Mouse (Mus musculus) hindbrain, embryonic 14.5 days (tissue): ENCODE measurements around the gene Klhl42. TPM values are rescaled to one million over a fixed set of nuclear protein-coding genes. Genes with fewer than 3 reads are reported as not detected.

ENCODE experiments used
- ATAC-seq: fragments of 200-750 bp; cut with Nextera tagmentation; 2 replicates; pipeline ENCODE4 v1.8.0; 2017; ENCODE audit warnings: moderate number of reproducible peaks, mild to moderate bottlenecking, moderate TSS enrichment, moderate library complexity; ENCODE audit not compliant: low FRiP score
- DNase-seq: peaks from one replicate; pipeline ENCODE4 v3.0.0-alpha.2; 2015; ENCODE audit warnings: low spot score
- H3K27ac ChIP-seq: fragments of 300-500 bp; sonication (generic); 2 replicates; pipeline ENCODE4 v1.5.1; 2014; ENCODE audit warnings: mild to moderate bottlenecking, moderate library complexity
- H3K27me3 ChIP-seq: fragments of 300-500 bp; sonication (generic); 2 replicates; pipeline ENCODE4 v1.6.1; 2014; ENCODE audit warnings: mild to moderate bottlenecking, low read length, mixed read lengths; ENCODE audit not compliant: control insufficient read depth, insufficient read depth
- H3K36me3 ChIP-seq: fragments of 300-500 bp; sonication (generic); replicated peaks from 2 replicates; pipeline ENCODE4 v1.6.1; 2014; ENCODE audit not compliant: control insufficient read depth, insufficient read depth
- H3K4me1 ChIP-seq: fragments of 300-500 bp; sonication (generic); replicated peaks from 2 replicates; pipeline ENCODE4 v1.6.1; 2014; ENCODE audit warnings: antibody characterized with exemption, low read length, mixed read lengths; ENCODE audit not compliant: control insufficient read depth, insufficient read depth
- H3K4me2 ChIP-seq: fragments of 300-500 bp; sonication (generic); replicated peaks from 2 replicates; pipeline ENCODE4 v1.6.1; 2014; ENCODE audit warnings: mild to moderate bottlenecking, moderate library complexity
- H3K4me3 ChIP-seq: fragments of 300-500 bp; sonication (generic); replicated peaks from 2 replicates; pipeline ENCODE4 v1.5.1; 2014; ENCODE audit warnings: mild to moderate bottlenecking, low read length
- H3K9ac ChIP-seq: fragments of 300-500 bp; sonication (generic); 2 replicates; pipeline ENCODE4 v1.6.1; 2014
- H3K9me3 ChIP-seq: fragments of 300-500 bp; sonication (generic); 2 replicates; pipeline ENCODE4 v1.6.1; 2016; ENCODE audit warnings: low read length; ENCODE audit not compliant: control insufficient read depth
- WGBS: fragments of 180-500 bp; shearing (Covaris S2); extraction: QIAGEN DNeasy Blood & Tissue Kit; methylation state at CpG from one replicate; pipeline ENCODE4 v1.1.7; 2014; 5-methylcytosine and 5-hydroxymethylcytosine counted together
- polyA plus RNA-seq: library from polyadenylated mRNA; unstranded; fragments of >200 nt; fragmentation: Nextera tagmentation; extraction: Ambion mirVana; gene quantifications from 2 replicates; pipeline ENCODE4 v1.2.1, GENCODE M21; 2014

The Klhl42 gene
- polyA plus RNA-seq, 1 experiment from 2014 or later = 11.0 TPM

GRCm38 (mm10) chr6:147121320-147121719, 30.1 kb downstream of the Klhl42 start:
- no peaks in the 10 kb centered on the region for H3K4me1 ChIP-seq
- H3K9me3 ChIP-seq = no peaks in the 10 kb centered on the region
- H3K27ac ChIP-seq = no peak overlapping the region
- no peak overlapping the region for H3K4me2 ChIP-seq
- 53% methylated on average over 6 of the region's 6 CpGs for WGBS
- no peaks in the 10 kb centered on the region for H3K27me3 ChIP-seq
- no peak overlapping the region for H3K9ac ChIP-seq
- H3K4me3 ChIP-seq = no peak overlapping the region
- DNase-seq (no peak), ATAC-seq (no peak)
- no peaks in the 10 kb centered on the region for H3K36me3 ChIP-seq

DNA sequence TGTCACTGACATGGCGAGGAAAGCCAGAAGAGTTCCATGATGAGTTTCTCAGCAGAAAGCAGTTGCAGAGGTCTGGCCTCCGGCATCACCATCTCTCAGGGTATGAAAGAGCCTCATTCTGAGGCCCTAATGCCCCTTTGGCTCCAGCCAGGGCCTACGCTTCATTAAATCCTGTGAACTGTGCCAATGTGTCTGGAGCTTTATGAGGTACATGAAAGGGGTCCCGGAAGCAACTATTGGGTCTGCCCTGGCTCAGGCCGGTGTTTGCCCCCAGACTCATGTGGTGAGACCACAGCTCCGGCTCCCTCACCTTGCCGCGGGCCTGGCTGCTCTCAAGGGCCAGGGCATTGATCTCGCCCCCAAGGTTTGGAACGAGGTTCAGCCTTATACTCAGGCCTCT, 36.1 kb downstream of the Klhl42 start:
- Histone ChIP-seq H3K4me2 (no peak overlapping the region), H3K9me3 (no peaks in the 10 kb centered on the region), H3K4me1 (no peaks in the 10 kb centered on the region), H3K9ac (no peak overlapping the region), H3K27me3 (no peaks in the 10 kb centered on the region), H3K4me3 (no peak overlapping the region), H3K27ac (no peak overlapping the region), H3K36me3 (no peaks in the 10 kb centered on the region)
- DNase-seq = no peak
- WGBS = 91% methylated on average over 10 of the region's 10 CpGs
- no peak for ATAC-seq

- Histone ChIP-seq H3K9ac (no peak overlapping the region), H3K4me2 (no peak overlapping the region), H3K27me3 (no peaks in the 10 kb centered on the region), H3K4me3 (no peak overlapping the region), H3K27ac (no peak overlapping the region), H3K9me3 (no peaks in the 10 kb centered on the region), H3K36me3 (no peaks in the 10 kb centered on the region), H3K4me1 (no peaks in the 10 kb centered on the region)
- ATAC-seq = no peak
- WGBS = 80% methylated on average over 3 of the region's 3 CpGs
- no peak for DNase-seq
These were observed 47.1 kb downstream of the Klhl42 start for GRCm38 (mm10) chr6:147138260-147138659.

GRCm38 (mm10) chr6:147140600-147141154, 49.5 kb downstream of the Klhl42 start:
- Histone ChIP-seq H3K4me3 (no peak overlapping the region), H3K4me2 (no peak overlapping the region), H3K27ac (no peak overlapping the region), H3K9ac (no peak overlapping the region), H3K9me3 (no peaks in the 10 kb centered on the region), H3K4me1 (no peaks in the 10 kb centered on the region), H3K36me3 (no peaks in the 10 kb centered on the region), H3K27me3 (no peaks in the 10 kb centered on the region)
- 96% methylated on average over 7 of the region's 7 CpGs for WGBS
- ATAC-seq (no peak), DNase-seq (no peak)

DNA sequence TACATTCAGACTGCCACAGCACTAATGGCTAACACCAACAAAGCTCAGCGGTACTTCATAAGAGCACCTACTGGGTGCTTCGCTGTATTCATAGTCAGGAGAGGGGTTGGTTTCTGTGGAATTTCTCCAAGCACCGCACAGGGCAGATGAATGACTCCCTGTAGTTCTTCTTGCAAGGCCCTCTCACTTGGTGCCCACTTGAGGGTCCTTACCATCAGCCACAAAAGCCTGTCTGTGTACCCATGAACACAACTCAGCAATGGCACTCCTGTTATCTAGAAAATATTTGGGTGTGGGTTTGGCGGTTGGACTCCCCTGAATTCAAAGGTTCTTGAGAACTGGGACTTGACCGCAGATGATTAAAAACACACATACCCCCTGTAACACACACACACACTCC, 53.5 kb downstream of the Klhl42 start:
- DNase-seq = no peak
- Histone ChIP-seq H3K9me3 (no peaks in the 10 kb centered on the region), H3K27ac (no peak overlapping the region), H3K27me3 (no peaks in the 10 kb centered on the region), H3K4me1 (no peaks in the 10 kb centered on the region), H3K36me3 (no peaks in the 10 kb centered on the region), H3K9ac (no peak overlapping the region), H3K4me2 (no peak overlapping the region), H3K4me3 (no peak overlapping the region)
- 94% methylated on average over 5 of the region's 5 CpGs for WGBS
- ATAC-seq = no peak

GRCm38 (mm10) chr6:147145277-147145676, 54.1 kb downstream of the Klhl42 start:
- Histone ChIP-seq H3K27me3 (no peaks in the 10 kb centered on the region), H3K27ac (no peak overlapping the region), H3K4me2 (no peak overlapping the region), H3K4me1 (no peaks in the 10 kb centered on the region), H3K9ac (no peak overlapping the region), H3K36me3 (no peaks in the 10 kb centered on the region), H3K9me3 (no peaks in the 10 kb centered on the region), H3K4me3 (no peak overlapping the region)
- ATAC-seq = peak; percentile 93
- peak; percentile 62 for DNase-seq
- WGBS = 7% methylated on average over 2 of the region's 2 CpGs

DNA sequence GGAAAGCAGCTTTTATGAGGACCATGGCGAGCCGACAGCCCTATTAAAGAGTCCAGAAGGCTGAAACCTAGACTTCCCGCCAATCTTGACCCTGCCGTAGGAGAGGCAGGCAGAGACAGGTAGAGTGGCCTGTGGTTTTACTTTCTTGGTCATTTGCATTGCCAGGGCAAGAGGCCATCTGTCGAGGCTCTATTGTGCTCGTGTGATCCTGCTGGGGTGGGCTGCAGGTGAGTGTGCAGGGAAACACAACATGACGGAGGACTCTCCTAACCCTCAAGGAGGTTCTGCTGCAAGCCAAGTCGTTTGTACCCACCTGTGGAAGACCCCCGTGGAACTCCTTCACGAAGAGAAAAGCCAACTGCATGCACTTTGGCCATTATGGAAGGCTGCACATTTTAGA, 54.6 kb downstream of the Klhl42 start:
- Histone ChIP-seq H3K4me2 (no peak overlapping the region), H3K27me3 (no peaks in the 10 kb centered on the region), H3K9ac (no peak overlapping the region), H3K36me3 (no peaks in the 10 kb centered on the region), H3K27ac (no peak overlapping the region), H3K9me3 (no peaks in the 10 kb centered on the region), H3K4me1 (no peaks in the 10 kb centered on the region), H3K4me3 (no peak overlapping the region)
- ATAC-seq (no peak), DNase-seq (no peak)
- 57% methylated on average over 10 of the region's 10 CpGs for WGBS

DNA sequence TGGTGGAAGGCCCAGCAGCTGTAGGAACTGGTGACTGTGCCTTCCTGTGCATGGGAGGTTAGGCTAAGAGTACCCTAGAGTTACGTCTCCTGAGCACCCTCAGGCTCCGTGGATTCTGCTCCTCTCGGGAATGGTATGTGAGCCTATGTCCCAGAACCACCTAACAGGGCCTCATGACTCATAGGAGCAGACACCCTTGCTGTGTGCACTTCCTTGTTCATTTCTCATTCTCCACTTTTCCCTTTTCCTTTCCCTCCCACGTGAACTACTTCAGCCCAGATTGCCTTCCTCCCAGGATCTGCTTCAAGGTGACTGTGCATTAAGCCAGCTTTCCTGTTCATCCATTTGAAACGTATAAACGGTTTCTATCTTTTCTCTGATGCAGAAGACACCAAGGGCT, 59.9 kb downstream of the Klhl42 start:
- Histone ChIP-seq H3K4me1 (no peaks in the 10 kb centered on the region), H3K27ac (no peak overlapping the region), H3K4me2 (no peak overlapping the region), H3K9ac (no peak overlapping the region), H3K27me3 (no peaks in the 10 kb centered on the region), H3K4me3 (no peak overlapping the region), H3K36me3 (no peaks in the 10 kb centered on the region), H3K9me3 (no peaks in the 10 kb centered on the region)
- DNase-seq = no peak
- ATAC-seq = no peak
- 89% methylated on average over 6 of the region's 6 CpGs for WGBS

DNA sequence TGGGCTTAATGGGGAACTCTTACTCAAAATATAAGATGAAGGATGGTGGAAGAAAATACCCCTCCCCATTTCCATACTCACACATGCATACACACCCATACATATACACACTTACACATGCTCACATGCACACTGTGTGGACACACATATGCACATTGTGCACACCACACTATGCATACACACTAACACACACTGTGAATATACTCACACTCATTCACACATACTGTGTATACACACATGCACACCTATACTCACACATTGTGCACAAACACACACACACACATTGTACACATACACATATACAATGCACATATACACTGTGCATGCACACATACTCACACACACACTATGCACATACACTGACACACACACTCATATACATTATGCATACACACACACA, 60.7 kb downstream of the Klhl42 start:
- Histone ChIP-seq H3K36me3 (no peaks in the 10 kb centered on the region), H3K4me3 (no peak overlapping the region), H3K27ac (no peak overlapping the region), H3K27me3 (no peaks in the 10 kb centered on the region), H3K9ac (no peak overlapping the region), H3K9me3 (no peaks in the 10 kb centered on the region), H3K4me2 (no peak overlapping the region), H3K4me1 (no peaks in the 10 kb centered on the region)
- DNase-seq (no peak), ATAC-seq (peak; percentile 40; the same call in 1 of the 2 replicates)

DNA sequence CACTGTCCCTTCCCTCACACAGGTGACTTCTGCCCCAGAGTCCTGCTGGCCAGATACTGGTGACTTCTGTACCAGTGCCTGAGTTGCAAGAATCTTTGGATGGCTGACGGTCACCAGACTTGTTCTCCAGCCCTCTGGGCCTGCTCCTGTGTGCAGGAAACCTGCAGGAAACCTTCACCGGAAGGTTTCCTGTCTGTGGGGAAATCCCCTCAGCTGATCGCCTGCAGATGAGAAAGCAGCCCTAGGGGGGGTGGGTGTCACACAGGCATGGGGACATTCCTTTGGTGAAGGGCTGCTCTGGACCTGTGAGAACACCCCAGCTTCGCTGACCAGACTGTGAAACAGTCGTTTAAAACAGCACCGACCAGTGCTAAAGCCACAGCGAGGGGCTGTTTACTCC, 63.9 kb downstream of the Klhl42 start:
- Histone ChIP-seq H3K9ac (no peak overlapping the region), H3K27ac (no peak overlapping the region), H3K27me3 (no peaks in the 10 kb centered on the region), H3K9me3 (no peaks in the 10 kb centered on the region), H3K4me1 (no peaks in the 10 kb centered on the region), H3K36me3 (no peaks in the 10 kb centered on the region), H3K4me2 (no peak overlapping the region), H3K4me3 (no peak overlapping the region)
- WGBS = 80% methylated on average over 7 of the region's 7 CpGs
- DNase-seq = no peak
- no peak for ATAC-seq
